Mouse (Mus musculus): Measurements from ENCODE around the gene Exoc2. TPM values are rescaled to one million over a fixed set of nuclear protein-coding genes. Genes with fewer than 3 reads are reported as not detected.

Exoc2 gene
- total and polyA plus RNA-seq, 3 experiments, result 22.1 to 26.0 TPM; not detected in 1

- no peaks in the 10 kb centered on the region; a peak in 1 of 4 replicates for H3K36me3 ChIP-seq (ENCODE audit: control insufficient read depth in 1 of 2, insufficient read depth in 2 of 2, low read length in 2 of 2)
- H3K4me1 ChIP-seq (ENCODE audit: control insufficient read depth in 1 of 2, insufficient read depth in 2 of 2, low read length in 2 of 2), result no peaks in the 10 kb centered on the region
- H3K9me3 ChIP-seq (replicated peaks; ENCODE audit: insufficient read depth, low read length), result no peaks in the 10 kb centered on the region
These were observed 159.6 kb downstream of the Exoc2 start for GRCm38 (mm10) chr13:30814256-30814655.

GRCm38 (mm10) chr13:30813464-30813863 lies 160.4 kb downstream of the Exoc2 start:
- TF ChIP-seq POLR2AphosphoS5 (IDR thresholded peaks at IDR 0.05; ENCODE audit: borderline replicate concordance, low read depth, low read length) (no peak), ZC3H11A (IDR thresholded peaks at IDR 0.05; ENCODE audit: low read depth, low read length) (no peak), MAX (IDR thresholded peaks at IDR 0.05; ENCODE audit: low read length) (no peak), RAD21 (IDR thresholded peaks at IDR 0.05; ENCODE audit: low read depth, low read length) (no peak), CTCF (IDR thresholded peaks at IDR 0.05 in 2 of 3, conservative IDR thresholded peaks at IDR 0.05 in 1 of 3; ENCODE audit: control insufficient read depth in 1 of 3, insufficient read depth in 1 of 3, low read depth in 2 of 3, low read length in 3 of 3, poor library complexity in 1 of 3, severe bottlenecking in 1 of 3) (no peak), MYC (IDR thresholded peaks at IDR 0.05; ENCODE audit: low read depth, low read length) (no peak), RCOR1 (IDR thresholded peaks at IDR 0.05; ENCODE audit: low read depth, low read length) (no peak), NELFE (IDR thresholded peaks at IDR 0.05; ENCODE audit: low read depth, low read length) (no peak), CHD2 (IDR thresholded peaks at IDR 0.05; ENCODE audit: low read length) (no peak), NRF1 (IDR thresholded peaks at IDR 0.05; ENCODE audit: insufficient read depth, low read depth, low read length, poor library complexity, severe bottlenecking) (no peak), E2F4 (IDR thresholded peaks at IDR 0.05; ENCODE audit: borderline replicate concordance, low read depth, low read length) (no peak), USF2 (IDR thresholded peaks at IDR 0.05; ENCODE audit: borderline replicate concordance in 1 of 2, insufficient read depth in 1 of 2, low read depth in 1 of 2, low read length in 2 of 2) (no peak)
- Histone ChIP-seq H3K79me2 (ENCODE audit: control insufficient read depth, insufficient read depth, low read length, poor library complexity) (no peaks in the 10 kb centered on the region), H3K9ac (ENCODE audit: control insufficient read depth, low read depth, low read length, poor library complexity, severe bottlenecking) (no peak overlapping the region)

More at GRCm38 (mm10) chr13:30814256-30814655, 159.6 kb downstream of the Exoc2 start:
- H3K27ac ChIP-seq (ENCODE audit: control insufficient read depth, low read depth, low read length), result no peak overlapping the region
- DNase-seq (ENCODE audit: low read depth, low spot score), result no peak
- H3K79me2 ChIP-seq (ENCODE audit: control insufficient read depth, insufficient read depth, low read length, poor library complexity), result no peaks in the 10 kb centered on the region
- no peaks in the 10 kb centered on the region for H3K27me3 ChIP-seq (ENCODE audit: control insufficient read depth in 1 of 2, insufficient read depth in 2 of 2, low read length in 2 of 2)
- no peak overlapping the region for H3K4me3 ChIP-seq (ENCODE audit: control insufficient read depth in 1 of 2, insufficient read depth in 1 of 2, low read depth in 2 of 2, low read length in 2 of 2)
- TF ChIP-seq POLR2AphosphoS5 (IDR thresholded peaks at IDR 0.05; ENCODE audit: borderline replicate concordance, low read depth, low read length), result no peak
- no peak for TF ChIP-seq NELFE (IDR thresholded peaks at IDR 0.05; ENCODE audit: low read depth, low read length)
- TF ChIP-seq TCF12 (IDR thresholded peaks at IDR 0.05; ENCODE audit: low read depth, low read length), result no peak
- TF ChIP-seq EP300 (IDR thresholded peaks at IDR 0.05; ENCODE audit: low read depth in 1 of 2, low read length in 2 of 2), result no peak
- TF ChIP-seq MYB (IDR thresholded peaks at IDR 0.05; ENCODE audit: low read depth, low read length), result no peak
- no peak overlapping the region for H3K9ac ChIP-seq (ENCODE audit: control insufficient read depth, low read depth, low read length, poor library complexity, severe bottlenecking)

More at GRCm38 (mm10) chr13:30813464-30813863, 160.4 kb downstream of the Exoc2 start:
- H3K36me3 ChIP-seq (ENCODE audit: control insufficient read depth in 1 of 2, insufficient read depth in 2 of 2, low read length in 2 of 2), result no peaks in the 10 kb centered on the region; a peak in 1 of 4 replicates
- H3K4me3 ChIP-seq (ENCODE audit: control insufficient read depth in 1 of 2, insufficient read depth in 1 of 2, low read depth in 2 of 2, low read length in 2 of 2), result no peak overlapping the region
- no peak overlapping the region for H3K27ac ChIP-seq (ENCODE audit: control insufficient read depth, low read depth, low read length)
- no peaks in the 10 kb centered on the region for H3K9me3 ChIP-seq (replicated peaks; ENCODE audit: insufficient read depth, low read length)
- no peaks in the 10 kb centered on the region for H3K27me3 ChIP-seq (ENCODE audit: control insufficient read depth in 1 of 2, insufficient read depth in 2 of 2, low read length in 2 of 2)
- H3K4me1 ChIP-seq (ENCODE audit: control insufficient read depth in 1 of 2, insufficient read depth in 2 of 2, low read length in 2 of 2), result no peaks in the 10 kb centered on the region
- no peak for DNase-seq (ENCODE audit: low read depth, low spot score)
